Mouse (Mus musculus) spleen, adult 2 months (tissue): ENCODE measurements around the gene Metap1d. TPM values are rescaled to one million over a fixed set of nuclear protein-coding genes. Genes with fewer than 3 reads are reported as not detected.

Source experiments
- DNase-seq, 2 experiments: peaks; one replicate each; pipeline versions ENCODE4 v3.0.0 to v3.0.0-alpha.2; 2012 to 2021; ENCODE audit warnings: low spot score in 2 of 2, low read depth in 1 of 2
- H3K27ac ChIP-seq: fragments of 200-500 bp; 2 replicates; pipeline ENCODE4 v1.5.1; 2012; ENCODE audit warnings: low read length, inconsistent platforms; ENCODE audit not compliant: insufficient read depth
- H3K27me3 ChIP-seq: fragments of 200-500 bp; 2 replicates; pipeline ENCODE4 v1.6.1; 2012; ENCODE audit warnings: mild to moderate bottlenecking, moderate library complexity, low read length, inconsistent platforms; ENCODE audit not compliant: control insufficient read depth, insufficient read depth
- H3K36me3 ChIP-seq: fragments of 200-500 bp; 2 replicates; pipeline ENCODE4 v1.6.1; 2012; ENCODE audit warnings: mild to moderate bottlenecking, low read length, inconsistent platforms; ENCODE audit not compliant: control insufficient read depth, insufficient read depth
- H3K4me1 ChIP-seq: fragments of 200-500 bp; 2 replicates; pipeline ENCODE4 v1.6.1; 2011; ENCODE audit warnings: inconsistent platforms; ENCODE audit not compliant: control insufficient read depth, insufficient read depth, insufficient read length
- H3K4me3 ChIP-seq: fragments of 200-500 bp; 2 replicates; pipeline ENCODE4 v1.5.1; 2011; ENCODE audit warnings: mild to moderate bottlenecking, inconsistent platforms; ENCODE audit not compliant: insufficient read depth, insufficient read length; ENCODE audit errors: extremely low read depth
- CTCF ChIP-seq: fragments of 200-500 bp; IDR thresholded peaks from 2 replicates; pipeline ENCODE4 v1.5.1; 2011; ENCODE audit warnings: mild to moderate bottlenecking, inconsistent platforms; ENCODE audit not compliant: insufficient read depth, insufficient read length, insufficient replicate concordance; ENCODE audit errors: extremely low read depth
- POLR2A ChIP-seq: fragments of 200-500 bp; IDR thresholded peaks from 2 replicates; pipeline ENCODE4 v1.6.1; 2011; ENCODE audit warnings: low read depth, low read length, inconsistent platforms
- WGBS: fragments of 180-500 bp; shearing (Covaris S2); methylation state at CpG from one replicate; pipeline ENCODE4 v1.1.7; 2018; 5-methylcytosine and 5-hydroxymethylcytosine counted together
- polyA plus RNA-seq: library from polyadenylated mRNA; depleted of rRNA; stranded (reverse); fragments of >200 nt; gene quantifications from 2 replicates; pipeline ENCODE4 v1.2.3, GENCODE M21; 2012

Metap1d gene
- polyA plus RNA-seq, 1 experiment, result 10.5 TPM

- DNase-seq, result no peak
- no peaks in the 10 kb centered on the region for H3K27me3 ChIP-seq
- 87% methylated on average over 5 of the region's 5 CpGs for WGBS
- H3K4me1 ChIP-seq, result no peaks in the 10 kb centered on the region; the same call in 1 of the 2 replicates
- H3K27ac ChIP-seq, result no peak overlapping the region
- no peaks in the 10 kb centered on the region for H3K36me3 ChIP-seq
- TF ChIP-seq CTCF, result no peak
- no peak for TF ChIP-seq POLR2A
- H3K4me3 ChIP-seq, result no peak overlapping the region
These were observed 44.1 kb downstream of the Metap1d start for GRCm38 (mm10) chr2:71497175-71497574.

- 81% methylated on average over 16 of the region's 16 CpGs for WGBS
- Histone ChIP-seq H3K27me3 (no peaks in the 10 kb centered on the region), H3K36me3 (no peaks in the 10 kb centered on the region), H3K27ac (no peak overlapping the region), H3K4me3 (no peak overlapping the region), H3K4me1 (no peaks in the 10 kb centered on the region)
- TF ChIP-seq CTCF, result no peak
- no peak for TF ChIP-seq POLR2A
- no peak for DNase-seq
These were observed 46.5 kb downstream of the Metap1d start for GRCm38 (mm10) chr2:71499276-71500230.

GRCm38 (mm10) chr2:71504852-71505251 lies 51.8 kb downstream of the Metap1d start:
- H3K4me3 ChIP-seq, result no peak overlapping the region
- H3K27ac ChIP-seq, result no peak overlapping the region
- TF ChIP-seq POLR2A (no peak), CTCF (no peak)
- H3K4me1 ChIP-seq, result no peaks in the 10 kb centered on the region
- 90% methylated on average over 9 of the region's 9 CpGs for WGBS
- no peak for DNase-seq
- H3K36me3 ChIP-seq, result no peaks in the 10 kb centered on the region
- no peaks in the 10 kb centered on the region for H3K27me3 ChIP-seq

GRCm38 (mm10) chr2:71511209-71511608 lies 58.1 kb downstream of the Metap1d start:
- H3K36me3 ChIP-seq, result no peaks in the 10 kb centered on the region
- H3K27ac ChIP-seq, result no peak overlapping the region
- H3K4me3 ChIP-seq, result no peak overlapping the region
- DNase-seq, result no peak
- H3K27me3 ChIP-seq, result no peaks in the 10 kb centered on the region
- no peaks in the 10 kb centered on the region for H3K4me1 ChIP-seq
- TF ChIP-seq CTCF, result no peak
- 86% methylated on average over 7 of the region's 7 CpGs for WGBS

GRCm38 (mm10) chr2:71512326-71512725 lies 59.2 kb downstream of the Metap1d start:
- H3K4me3 ChIP-seq, result no peak overlapping the region
- no peak for TF ChIP-seq CTCF
- no peak for TF ChIP-seq POLR2A
- H3K27ac ChIP-seq, result no peak overlapping the region
- WGBS, result 96% methylated on average over 9 of the region's 9 CpGs
- no peaks in the 10 kb centered on the region for H3K4me1 ChIP-seq
- H3K27me3 ChIP-seq, result no peaks in the 10 kb centered on the region
- no peak for DNase-seq
- H3K36me3 ChIP-seq, result no peaks in the 10 kb centered on the region

DNA sequence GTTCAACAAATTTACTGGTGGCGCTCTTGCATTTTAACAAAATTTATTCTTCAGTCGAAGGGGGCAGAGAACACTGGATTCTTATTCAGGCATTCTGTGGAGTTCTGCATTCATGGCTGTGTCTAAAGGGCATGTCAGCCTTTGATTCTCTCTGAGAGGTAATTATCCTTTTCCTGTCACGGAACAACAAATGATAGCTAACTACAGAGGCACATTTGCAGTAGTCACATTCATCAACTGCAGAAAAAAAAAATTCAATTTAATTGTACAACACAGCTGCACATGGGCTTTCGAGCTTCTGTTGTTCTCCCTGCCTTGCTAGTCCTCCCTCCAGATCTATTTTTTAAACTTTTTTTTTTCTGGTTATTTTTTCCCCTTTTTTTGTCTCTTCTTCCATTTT lies 63.9 kb downstream of the Metap1d start:
- DNase-seq, result no peak
- WGBS, result 90% methylated on average over 4 of the region's 4 CpGs
- TF ChIP-seq POLR2A (no peak), CTCF (no peak)

GRCm38 (mm10) chr2:71517466-71518099 lies 64.5 kb downstream of the Metap1d start:
- no peak overlapping the region for H3K4me3 ChIP-seq
- 93% methylated on average over 8 of the region's 8 CpGs for whole genome bisulfite sequencing
- no peak overlapping the region for H3K27ac ChIP-seq
- TF ChIP-seq POLR2A (no peak), CTCF (no peak)
- H3K36me3 ChIP-seq, result no peaks in the 10 kb centered on the region
- no peaks in the 10 kb centered on the region for H3K27me3 ChIP-seq
- no peaks in the 10 kb centered on the region for H3K4me1 ChIP-seq
- DNase-seq, result no peak

More for the DNA sequence above, 63.9 kb downstream of the Metap1d start:
- no peak overlapping the region for H3K27ac ChIP-seq
- no peaks in the 10 kb centered on the region for H3K36me3 ChIP-seq
- H3K4me1 ChIP-seq, result no peaks in the 10 kb centered on the region
- no peaks in the 10 kb centered on the region for H3K27me3 ChIP-seq
- no peak overlapping the region for H3K4me3 ChIP-seq
